Mouse (Mus musculus): ENCODE measurements around the gene Csnk2a2.

The Csnk2a2 gene

GRCm38 (mm10) chr8:95490006-95490405 is at the start of gene Csnk2a2:
Gene Csnk2a2 (minus strand): TSS chr8:95490039.
- no peak for DNase-seq (ENCODE audit: extremely low read depth, insufficient read length, low spot score)

- no peak for DNase-seq (ENCODE audit: extremely low read depth, insufficient read length, low spot score)
Measured at GRCm38 (mm10) chr8:95539487-95539886, 49.6 kb upstream of the Csnk2a2 start.

GRCm38 (mm10) chr8:95533584-95534387 is 43.9 kb upstream of the Csnk2a2 start, which contains the start of gene Ccdc113:
Gene Ccdc113 (plus strand): TSS chr8:95534085.
- no peak for DNase-seq (ENCODE audit: extremely low read depth, insufficient read length, low spot score)

- no peak for DNase-seq (ENCODE audit: extremely low read depth, insufficient read length, low spot score)
Measured at GRCm38 (mm10) chr8:95532206-95532605, 42.4 kb upstream of the Csnk2a2 start.

GRCm38 (mm10) chr8:95528750-95529310 is 39.0 kb upstream of the Csnk2a2 start:
- DNase-seq (ENCODE audit: extremely low read depth, insufficient read length, low spot score) = no peak

GRCm38 (mm10) chr8:95528194-95528593 is 38.4 kb upstream of the Csnk2a2 start:
- DNase-seq (ENCODE audit: extremely low read depth, insufficient read length, low spot score) = no peak

GRCm38 (mm10) chr8:95523991-95524390 is 34.2 kb upstream of the Csnk2a2 start:
- no peak for DNase-seq (ENCODE audit: extremely low read depth, insufficient read length, low spot score)

- no peak for DNase-seq (ENCODE audit: extremely low read depth, insufficient read length, low spot score)
Measured at GRCm38 (mm10) chr8:95516928-95517327, 27.1 kb upstream of the Csnk2a2 start.

- peak; percentile 30 for DNase-seq (ENCODE audit: extremely low read depth, insufficient read length, low spot score)
Measured at GRCm38 (mm10) chr8:95513219-95513618, 23.4 kb upstream of the Csnk2a2 start.

GRCm38 (mm10) chr8:95512257-95512656 is 22.4 kb upstream of the Csnk2a2 start:
- DNase-seq (ENCODE audit: extremely low read depth, insufficient read length, low spot score) = no peak

- DNase-seq (ENCODE audit: extremely low read depth, insufficient read length, low spot score) = no peak
Measured at GRCm38 (mm10) chr8:95506245-95506644, 16.4 kb upstream of the Csnk2a2 start.

GRCm38 (mm10) chr8:95505606-95506005 is 15.8 kb upstream of the Csnk2a2 start:
- no peak for DNase-seq (ENCODE audit: extremely low read depth, insufficient read length, low spot score)

GRCm38 (mm10) chr8:95504835-95505234 is 15.0 kb upstream of the Csnk2a2 start:
- no peak for DNase-seq (ENCODE audit: extremely low read depth, insufficient read length, low spot score)

- DNase-seq (ENCODE audit: extremely low read depth, insufficient read length, low spot score) = no peak
Measured at GRCm38 (mm10) chr8:95502431-95502830, 12.6 kb upstream of the Csnk2a2 start.

GRCm38 (mm10) chr8:95500436-95500835 is 10.6 kb upstream of the Csnk2a2 start:
- no peak for DNase-seq (ENCODE audit: extremely low read depth, insufficient read length, low spot score)

GRCm38 (mm10) chr8:95499266-95500064 is 9.6 kb upstream of the Csnk2a2 start:
- no peak for DNase-seq (ENCODE audit: extremely low read depth, insufficient read length, low spot score)

GRCm38 (mm10) chr8:95497821-95498220 is 8.0 kb upstream of the Csnk2a2 start:
- DNase-seq (ENCODE audit: extremely low read depth, insufficient read length, low spot score) = no peak

- DNase-seq (ENCODE audit: extremely low read depth, insufficient read length, low spot score) = no peak
Measured at GRCm38 (mm10) chr8:95496420-95496819, 6.6 kb upstream of the Csnk2a2 start.

GRCm38 (mm10) chr8:95495444-95495843 is 5.6 kb upstream of the Csnk2a2 start:
- no peak for DNase-seq (ENCODE audit: extremely low read depth, insufficient read length, low spot score)

- DNase-seq (ENCODE audit: extremely low read depth, insufficient read length, low spot score) = no peak
Measured at GRCm38 (mm10) chr8:95492057-95492456, 2.2 kb upstream of the Csnk2a2 start.

- DNase-seq (ENCODE audit: extremely low read depth, insufficient read length, low spot score) = peak; percentile 76
Measured at GRCm38 (mm10) chr8:95488698-95489332, 1.0 kb downstream of the Csnk2a2 start.

Data from 3134 (cell line).